Mouse (Mus musculus) stomach, embryonic 15.5 days (tissue): ENCODE measurements around the gene Nav2. TPM values are rescaled to one million over a fixed set of nuclear protein-coding genes. Genes with fewer than 3 reads are reported as not detected.

Source experiments
- ATAC-seq: fragments of 200-750 bp; cut with Nextera tagmentation; 2 replicates; pipeline ENCODE4 v1.8.0; 2017; ENCODE audit warnings: low read depth, moderate number of reproducible peaks, moderate TSS enrichment; ENCODE audit not compliant: insufficient read depth, low FRiP score
- H3K27ac ChIP-seq: fragments of 300-500 bp; sonication (generic); 2 replicates; pipeline ENCODE4 v1.5.1; 2015; ENCODE audit warnings: mild to moderate bottlenecking, inconsistent platforms
- H3K27me3 ChIP-seq: fragments of 300-500 bp; sonication (generic); replicated peaks from 2 replicates; pipeline ENCODE4 v1.6.1; 2015; ENCODE audit warnings: inconsistent platforms
- H3K36me3 ChIP-seq: fragments of 300-500 bp; sonication (generic); 2 replicates; pipeline ENCODE4 v1.6.1; 2015; ENCODE audit warnings: inconsistent platforms
- H3K4me1 ChIP-seq: fragments of 300-500 bp; sonication (generic); 2 replicates; pipeline ENCODE4 v1.6.1; 2015; ENCODE audit warnings: inconsistent platforms
- H3K4me2 ChIP-seq: fragments of 300-500 bp; sonication (generic); 2 replicates; pipeline ENCODE4 v1.6.1; 2015; ENCODE audit warnings: mild to moderate bottlenecking, inconsistent platforms
- H3K4me3 ChIP-seq: fragments of 300-500 bp; sonication (generic); replicated peaks from 2 replicates; pipeline ENCODE4 v1.5.1; 2015; ENCODE audit warnings: inconsistent platforms
- H3K9ac ChIP-seq: fragments of 300-500 bp; sonication (generic); 2 replicates; pipeline ENCODE4 v1.6.1; 2015; ENCODE audit warnings: inconsistent platforms
- H3K9me3 ChIP-seq: fragments of 300-500 bp; sonication (generic); 2 replicates; pipeline ENCODE4 v1.6.1; 2016; ENCODE audit warnings: inconsistent platforms
- WGBS: fragments of 180-500 bp; shearing (Covaris S2); methylation state at CpG from one replicate; pipeline ENCODE4 v1.1.7; 2015; 5-methylcytosine and 5-hydroxymethylcytosine counted together
- polyA plus RNA-seq: library from polyadenylated mRNA; unstranded; fragments of >200 nt; fragmentation: Nextera tagmentation; extraction: Ambion mirVana; gene quantifications from 2 replicates; pipeline ENCODE4 v1.2.1, GENCODE M21; 2015

Nav2 gene
- polyA plus RNA-seq, 1 experiment from 2014 or later, result 20.4 TPM

DNA sequence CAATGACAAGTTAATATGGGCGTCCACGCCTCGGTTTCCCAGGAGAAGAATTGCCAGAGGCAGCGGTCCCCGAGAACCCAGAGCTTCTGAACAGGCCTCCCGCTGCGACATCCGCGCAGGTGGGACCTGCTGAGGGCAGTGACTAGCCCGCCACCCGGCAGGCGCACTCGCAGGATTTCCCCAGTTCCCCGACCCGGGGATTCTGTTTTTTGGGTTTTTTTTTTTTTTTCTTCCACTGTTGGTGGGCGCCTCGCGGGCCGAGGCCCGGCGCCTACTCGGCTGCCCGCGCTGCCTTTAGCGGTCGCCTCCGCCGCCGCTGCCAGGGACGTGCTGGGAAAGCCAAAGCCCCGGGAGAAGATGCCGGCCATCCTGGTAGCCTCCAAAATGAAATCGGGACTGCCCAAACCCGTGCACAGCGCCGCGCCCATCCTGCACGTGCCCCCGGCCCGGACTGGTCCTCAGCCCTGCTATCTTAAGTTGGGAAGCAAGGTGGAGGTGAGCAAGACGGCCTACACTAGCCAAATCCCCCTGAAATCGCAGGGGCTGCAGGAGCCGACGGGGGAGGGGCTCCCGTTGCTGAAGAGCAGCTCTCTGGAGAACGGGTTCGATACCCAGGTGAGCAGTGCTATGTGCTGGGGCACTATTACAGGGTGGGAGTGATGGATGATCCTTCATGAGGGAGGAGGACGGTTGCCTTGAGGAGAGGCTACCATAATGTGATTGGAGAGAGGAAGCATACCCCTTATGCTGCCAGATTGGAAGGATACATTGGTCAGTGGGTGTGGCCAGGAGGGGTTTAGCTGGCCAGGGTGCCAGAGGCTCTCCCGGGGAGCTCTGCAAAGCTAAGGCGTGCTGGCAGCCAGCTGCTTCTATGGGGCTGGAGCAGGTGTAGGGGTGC, 338.3 kb downstream of the Nav2 start:
- 2% methylated on average over 50 of the region's 50 CpGs for WGBS
- Histone ChIP-seq H3K4me3 (peak overlapping the region; percentile 60), H3K27ac (peak overlapping the region; percentile 63; the same call in 1 of the 2 replicates), H3K4me2 (peak overlapping the region; percentile 99), H3K36me3 (no peaks in the 10 kb centered on the region), H3K9ac (peak overlapping the region; percentile 56), H3K4me1 (peaks cover 40% of the 10 kb centered on the region), H3K27me3 (peaks cover 14% of the 10 kb centered on the region), H3K9me3 (no peaks in the 10 kb centered on the region)
- no peak for ATAC-seq

DNA sequence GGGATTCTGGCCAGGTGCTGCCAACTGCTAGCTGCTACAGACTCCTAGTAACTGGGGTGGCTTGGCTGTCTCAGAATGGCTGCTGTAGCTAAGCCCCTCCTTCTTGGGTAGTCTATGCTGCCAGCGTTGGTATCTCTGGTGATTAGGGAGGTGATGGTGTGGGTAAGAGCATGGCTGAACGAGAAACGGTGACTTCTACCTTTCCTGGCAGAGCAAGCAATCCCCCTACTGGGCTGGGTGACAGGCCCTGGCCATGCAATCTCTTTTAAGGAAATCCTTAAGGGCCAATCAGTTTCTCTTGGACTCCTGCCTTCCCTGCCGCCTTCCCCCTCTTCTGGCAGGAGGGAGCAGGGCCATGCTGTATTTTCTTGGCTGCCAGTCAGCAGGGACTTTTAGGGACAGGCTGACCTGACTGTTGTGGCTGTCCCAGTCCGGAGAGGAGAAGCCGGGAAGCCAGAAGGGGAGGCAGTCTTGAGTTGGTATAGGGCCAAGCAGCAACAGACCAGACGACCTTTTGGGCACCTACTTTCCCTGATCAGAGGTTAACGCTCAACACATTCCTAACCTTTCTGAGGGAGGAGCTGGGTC, 339.3 kb downstream of the Nav2 start:
- Histone ChIP-seq H3K4me1 (peaks cover 40% of the 10 kb centered on the region), H3K27ac (peak overlapping the region; percentile 46; the same call in 1 of the 2 replicates), H3K9me3 (no peaks in the 10 kb centered on the region), H3K4me2 (peak overlapping the region; percentile 99), H3K36me3 (no peaks in the 10 kb centered on the region), H3K4me3 (peak overlapping the region; percentile 60), H3K9ac (no peak overlapping the region), H3K27me3 (peaks cover 14% of the 10 kb centered on the region)
- 25% methylated on average over 8 of the region's 8 CpGs for WGBS
- ATAC-seq, result no peak

- H3K4me2 ChIP-seq, result peak overlapping the region; percentile 99
- no peak for ATAC-seq
- H3K9me3 ChIP-seq, result no peaks in the 10 kb centered on the region
- peak overlapping the region; percentile 60 for H3K4me3 ChIP-seq
- H3K27me3 ChIP-seq, result peaks cover 14% of the 10 kb centered on the region
- WGBS, result 37% methylated on average over 14 of the region's 14 CpGs
- no peaks in the 10 kb centered on the region for H3K36me3 ChIP-seq
- H3K27ac ChIP-seq, result peak overlapping the region; percentile 31
- H3K4me1 ChIP-seq, result peaks cover 40% of the 10 kb centered on the region
- no peak overlapping the region for H3K9ac ChIP-seq
Measured at GRCm38 (mm10) chr7:49248333-49249086, 340.0 kb downstream of the Nav2 start.

- H3K9ac ChIP-seq, result no peak overlapping the region
- H3K4me1 ChIP-seq, result peaks cover 40% of the 10 kb centered on the region
- peaks cover 14% of the 10 kb centered on the region for H3K27me3 ChIP-seq
- H3K9me3 ChIP-seq, result no peaks in the 10 kb centered on the region
- no peak overlapping the region for H3K27ac ChIP-seq
- H3K4me2 ChIP-seq, result no peak overlapping the region
- H3K36me3 ChIP-seq, result no peaks in the 10 kb centered on the region
- WGBS, result 73% methylated on average over 2 of the region's 2 CpGs
- no peak overlapping the region for H3K4me3 ChIP-seq
- ATAC-seq, result no peak
Measured at GRCm38 (mm10) chr7:49249462-49249861, 340.9 kb downstream of the Nav2 start.

GRCm38 (mm10) chr7:49249996-49250395, 341.5 kb downstream of the Nav2 start:
- no peak overlapping the region for H3K9ac ChIP-seq
- 24% methylated on average over 9 of the region's 9 CpGs for WGBS
- H3K27me3 ChIP-seq, result peaks cover 14% of the 10 kb centered on the region
- no peaks in the 10 kb centered on the region for H3K9me3 ChIP-seq
- ATAC-seq, result no peak
- H3K4me3 ChIP-seq, result no peak overlapping the region
- no peak overlapping the region; the same call in 1 of the 2 replicates for H3K4me2 ChIP-seq
- no peaks in the 10 kb centered on the region for H3K36me3 ChIP-seq
- H3K4me1 ChIP-seq, result peaks cover 40% of the 10 kb centered on the region
- no peak overlapping the region for H3K27ac ChIP-seq

GRCm38 (mm10) chr7:49250581-49251307, 342.2 kb downstream of the Nav2 start:
- peaks cover 40% of the 10 kb centered on the region for H3K4me1 ChIP-seq

DNA sequence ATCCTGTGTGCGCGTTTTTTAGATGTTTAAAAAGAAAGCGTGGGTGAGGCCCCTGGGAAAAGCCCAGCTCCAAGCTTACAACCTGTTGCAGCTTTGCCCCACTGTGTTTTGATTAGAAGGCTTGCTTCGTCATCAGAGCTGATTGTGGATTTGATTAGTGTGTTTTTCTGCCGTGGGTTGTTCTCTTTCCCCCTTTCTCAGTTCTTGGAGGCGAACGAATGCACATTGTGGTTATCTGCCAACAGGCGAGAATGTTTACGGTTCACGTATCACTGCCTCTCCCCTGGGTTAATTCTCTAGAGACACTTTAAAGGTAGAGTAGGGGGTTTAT, 342.8 kb downstream of the Nav2 start:
- Histone ChIP-seq H3K27ac (no peak overlapping the region), H3K4me2 (no peak overlapping the region), H3K9me3 (no peaks in the 10 kb centered on the region), H3K4me1 (peaks cover 40% of the 10 kb centered on the region), H3K4me3 (no peak overlapping the region), H3K9ac (no peak overlapping the region), H3K27me3 (peaks cover 14% of the 10 kb centered on the region), H3K36me3 (no peaks in the 10 kb centered on the region)
- 34% methylated on average over 10 of the region's 10 CpGs for WGBS
- ATAC-seq, result no peak

More at GRCm38 (mm10) chr7:49250581-49251307, 342.2 kb downstream of the Nav2 start:
- WGBS, result 79% methylated on average over 13 of the region's 13 CpGs
- Histone ChIP-seq H3K27ac (no peak overlapping the region), H3K4me3 (no peak overlapping the region), H3K9me3 (no peaks in the 10 kb centered on the region), H3K4me2 (no peak overlapping the region), H3K27me3 (peaks cover 14% of the 10 kb centered on the region), H3K9ac (no peak overlapping the region), H3K36me3 (no peaks in the 10 kb centered on the region)
- ATAC-seq, result no peak

DNA sequence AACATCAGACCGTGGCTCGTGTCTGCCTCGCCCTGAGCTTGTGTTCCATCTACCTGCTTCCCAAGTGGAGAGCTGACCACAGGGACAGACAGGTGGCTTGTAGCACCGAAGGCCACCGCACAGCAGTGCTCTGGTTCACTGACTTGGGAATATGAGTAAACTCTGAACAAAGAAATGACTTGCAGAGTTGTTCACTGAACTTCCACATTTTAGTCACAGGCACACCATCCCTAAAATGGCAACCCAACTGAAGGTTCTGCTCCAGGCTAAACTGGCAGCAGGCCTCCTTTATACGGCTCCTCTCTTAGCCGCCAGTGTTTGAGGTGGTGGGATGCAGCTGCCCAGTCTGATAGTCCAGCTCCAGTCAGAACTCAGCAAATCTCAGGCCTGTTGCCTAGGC, 343.9 kb downstream of the Nav2 start:
- H3K36me3 ChIP-seq, result no peaks in the 10 kb centered on the region
- H3K27ac ChIP-seq, result no peak overlapping the region
- ATAC-seq, result no peak
- H3K9me3 ChIP-seq, result no peaks in the 10 kb centered on the region
- H3K4me3 ChIP-seq, result no peak overlapping the region
- peaks cover 5% of the 10 kb centered on the region for H3K27me3 ChIP-seq
- WGBS, result 92% methylated on average over 7 of the region's 7 CpGs
- no peak overlapping the region for H3K9ac ChIP-seq
- H3K4me2 ChIP-seq, result no peak overlapping the region
- H3K4me1 ChIP-seq, result peaks cover 33% of the 10 kb centered on the region

DNA sequence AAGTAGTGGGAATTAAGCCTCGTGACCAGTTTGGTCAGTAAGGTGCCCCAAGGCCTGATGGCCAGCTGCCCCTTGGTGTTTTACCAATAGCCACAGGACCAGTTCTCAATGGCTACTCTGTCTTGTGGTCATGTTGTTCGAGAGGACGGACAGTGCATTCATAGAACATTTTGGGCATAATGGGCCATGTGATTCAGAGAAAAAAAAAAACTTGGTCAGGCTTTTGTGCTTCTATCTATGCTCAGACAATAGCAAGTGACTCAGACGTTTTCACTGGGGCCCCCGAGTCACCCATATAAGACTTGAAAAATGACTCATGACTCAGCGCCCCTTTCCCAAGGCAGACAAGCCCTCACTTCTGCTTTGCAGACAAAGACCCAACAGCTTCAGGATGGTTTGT, 344.4 kb downstream of the Nav2 start:
- Histone ChIP-seq H3K9ac (no peak overlapping the region), H3K27ac (no peak overlapping the region), H3K4me3 (no peak overlapping the region), H3K4me1 (peaks cover 28% of the 10 kb centered on the region), H3K36me3 (no peaks in the 10 kb centered on the region), H3K9me3 (no peaks in the 10 kb centered on the region), H3K27me3 (peaks cover under 1% of the 10 kb centered on the region; the same call in 1 of the 2 replicates), H3K4me2 (no peak overlapping the region)
- WGBS, result 66% methylated on average over 6 of the region's 6 CpGs
- ATAC-seq, result no peak

GRCm38 (mm10) chr7:49255053-49255452, 346.5 kb downstream of the Nav2 start:
- no peak for ATAC-seq
- 93% methylated on average over 5 of the region's 5 CpGs for WGBS

GRCm38 (mm10) chr7:49257234-49257906, 348.9 kb downstream of the Nav2 start:
- Histone ChIP-seq H3K4me1 (no peaks in the 10 kb centered on the region), H3K36me3 (no peaks in the 10 kb centered on the region), H3K9ac (no peak overlapping the region), H3K4me2 (no peak overlapping the region), H3K27me3 (no peaks in the 10 kb centered on the region), H3K9me3 (no peaks in the 10 kb centered on the region), H3K4me3 (no peak overlapping the region), H3K27ac (no peak overlapping the region)
- 76% methylated on average over 13 of the region's 13 CpGs for WGBS
- no peak for ATAC-seq

More at GRCm38 (mm10) chr7:49255053-49255452, 346.5 kb downstream of the Nav2 start:
- Histone ChIP-seq H3K27ac (no peak overlapping the region), H3K4me2 (no peak overlapping the region), H3K4me1 (peaks cover 15% of the 10 kb centered on the region), H3K9me3 (no peaks in the 10 kb centered on the region), H3K9ac (no peak overlapping the region), H3K36me3 (no peaks in the 10 kb centered on the region), H3K27me3 (no peaks in the 10 kb centered on the region), H3K4me3 (no peak overlapping the region)
